Mouse (Mus musculus) kidney, postnatal 4 days (tissue): ENCODE results near the gene Cltc.
"Not testable (repeated sequence)": the region's sequence is repeated elsewhere in the genome, so short reads cannot be mapped to it uniquely, and the experiment has no call there.

Source experiments
- DNase-seq, 2 experiments: peaks; one replicate each; pipeline ENCODE4 v3.0.0; 2021; ENCODE audit warnings: mixed read lengths in 2 of 2

Gene Cltc

GRCm38 (mm10) chr11:86757480-86758371, at the start of gene Cltc:
TSS of gene Cltc (minus strand) at chr11:86757565.
- peak; percentile 95 to 98 for DNase-seq

GRCm38 (mm10) chr11:86807001-86807477, 49.7 kb upstream of the Cltc start:
- DNase-seq = peak; percentile 63 to 74

GRCm38 (mm10) chr11:86794161-86794560, 36.8 kb upstream of the Cltc start:
- DNase-seq = no peak

GRCm38 (mm10) chr11:86787436-86787835, 30.1 kb upstream of the Cltc start:
- DNase-seq = peak in 1 of 2 experiments; percentile 6

- DNase-seq = no peak
These were observed 28.4 kb upstream of the Cltc start for GRCm38 (mm10) chr11:86785767-86786166.

- DNase-seq = no peak
These were observed 12.5 kb upstream of the Cltc start for GRCm38 (mm10) chr11:86769884-86770283.

- no peak for DNase-seq
These were observed 7.1 kb upstream of the Cltc start for GRCm38 (mm10) chr11:86764501-86764900.

GRCm38 (mm10) chr11:86763127-86763526, 5.8 kb upstream of the Cltc start:
- not testable (repeated sequence) for DNase-seq

- no peak for DNase-seq
These were observed 3.0 kb upstream of the Cltc start for GRCm38 (mm10) chr11:86760357-86760756.

GRCm38 (mm10) chr11:86759886-86760285, 2.5 kb upstream of the Cltc start:
- DNase-seq = no peak

- DNase-seq = no peak
These were observed 1.9 kb upstream of the Cltc start for GRCm38 (mm10) chr11:86759226-86759625.

GRCm38 (mm10) chr11:86758559-86758958, 1.2 kb upstream of the Cltc start:
- DNase-seq = no peak

GRCm38 (mm10) chr11:86757142-86757479, 254 bp downstream of the Cltc start:
- no peak for DNase-seq

GRCm38 (mm10) chr11:86756156-86757141, 916 bp downstream of the Cltc start:
- peak; percentile 63 to 72 for DNase-seq

- DNase-seq = no peak
These were observed 5.0 kb downstream of the Cltc start for GRCm38 (mm10) chr11:86752404-86752803.

GRCm38 (mm10) chr11:86751010-86751409, 6.4 kb downstream of the Cltc start:
- DNase-seq = no peak

GRCm38 (mm10) chr11:86749776-86750423, 7.5 kb downstream of the Cltc start:
- DNase-seq = no peak

GRCm38 (mm10) chr11:86745634-86746404, 11.5 kb downstream of the Cltc start:
- DNase-seq = no peak

- DNase-seq = no peak
These were observed 14.8 kb downstream of the Cltc start for GRCm38 (mm10) chr11:86742605-86743004.

GRCm38 (mm10) chr11:86741505-86741904, 15.9 kb downstream of the Cltc start:
- no peak for DNase-seq

GRCm38 (mm10) chr11:86739470-86739869, 17.9 kb downstream of the Cltc start:
- no peak for DNase-seq

GRCm38 (mm10) chr11:86738956-86739355, 18.4 kb downstream of the Cltc start:
- DNase-seq = no peak
